Mouse (Mus musculus): ENCODE data around the gene Prpf6. TPM values are rescaled to one million over a fixed set of nuclear protein-coding genes. Genes with fewer than 3 reads are reported as not detected.

The Prpf6 gene
- total RNA-seq, 2 experiments from 2014 or later, result 51.4 to 58.3 TPM

DNA sequence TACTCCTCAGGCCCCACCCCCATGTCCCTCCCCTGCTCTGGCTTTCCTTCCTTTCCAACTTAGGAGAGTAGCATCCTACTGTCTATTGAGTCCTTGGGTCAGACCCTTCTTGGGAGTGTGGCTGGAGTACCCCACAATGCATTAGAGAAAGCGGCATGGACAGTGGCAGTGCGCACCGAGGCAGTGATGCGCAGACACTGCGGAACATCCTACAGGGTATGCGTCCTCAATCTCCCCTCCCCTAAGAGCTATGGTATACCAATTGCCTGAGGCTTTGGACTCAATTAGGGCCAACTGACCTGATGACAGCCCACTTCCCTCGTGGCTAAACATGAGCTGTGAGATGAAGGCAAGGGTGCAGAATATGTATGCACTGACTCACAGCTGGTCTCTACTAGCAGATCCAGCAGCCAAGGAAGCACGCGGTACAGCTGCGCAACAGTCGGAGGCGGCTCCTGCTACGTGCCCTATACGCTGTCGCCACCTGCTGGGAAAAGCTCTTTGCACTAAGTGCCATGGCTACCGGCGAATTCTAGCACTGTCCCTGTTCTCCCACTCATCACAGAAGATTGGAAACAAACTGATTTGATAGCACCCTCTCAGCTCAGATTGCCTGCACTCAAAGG is 67.4 kb downstream of the Prpf6 start:
- peak; percentile 78 for DNase-seq

DNA sequence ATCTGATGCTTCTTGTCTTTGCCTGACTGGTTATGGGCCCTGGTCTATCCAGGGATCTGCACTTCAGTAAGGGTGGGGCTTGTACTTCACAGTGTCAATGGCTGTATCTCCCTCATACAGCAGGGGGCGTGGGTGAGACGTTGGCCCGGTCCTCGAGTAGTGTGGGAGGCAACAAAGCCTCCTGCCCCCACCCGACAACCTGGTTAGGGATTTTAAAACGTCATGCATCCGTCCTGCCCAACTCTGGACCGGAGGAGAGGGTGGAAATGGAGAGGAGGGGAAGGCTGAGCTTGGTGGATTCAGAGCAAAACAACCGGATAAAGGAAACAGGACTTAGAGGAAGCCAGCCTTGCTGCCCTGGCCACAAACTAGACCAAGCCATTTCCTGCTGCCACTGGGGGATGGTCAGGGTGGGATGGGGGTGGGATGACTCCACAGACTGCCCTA is 68.0 kb downstream of the Prpf6 start:
- peak; percentile 89 for DNase-seq

DNA sequence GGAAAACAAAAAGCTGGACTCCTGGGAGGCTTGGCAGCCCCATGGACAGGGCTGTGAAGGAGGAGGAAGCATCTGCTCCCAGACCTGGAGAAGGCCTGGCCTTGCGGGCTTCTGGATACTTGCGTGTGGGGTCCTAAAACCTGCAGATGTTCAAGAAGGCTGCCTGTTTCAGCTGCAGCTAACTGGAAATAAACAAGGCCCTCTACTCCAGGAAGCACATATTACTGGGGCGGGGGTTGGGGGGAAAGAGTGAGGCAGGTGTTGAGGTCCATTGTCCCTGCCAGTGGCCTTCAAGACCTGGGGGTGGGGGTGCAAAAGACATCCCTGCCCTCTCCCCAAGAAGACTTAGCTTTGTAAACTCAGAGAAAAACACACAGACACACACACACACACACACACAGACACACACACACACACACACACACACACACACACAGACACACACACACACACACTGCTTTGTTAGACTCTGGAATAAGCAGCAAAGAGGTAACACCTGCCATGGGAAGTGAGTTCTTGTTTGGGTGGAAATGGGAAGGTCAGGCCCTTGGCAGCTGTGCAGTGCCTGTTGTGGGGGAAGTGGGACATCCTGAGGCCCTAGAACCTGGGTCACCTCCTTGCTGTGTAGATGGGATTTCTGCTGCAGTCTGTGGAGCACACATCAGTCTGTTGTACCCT is 71.1 kb downstream of the Prpf6 start:
- peak; percentile 38 for DNase-seq

DNA sequence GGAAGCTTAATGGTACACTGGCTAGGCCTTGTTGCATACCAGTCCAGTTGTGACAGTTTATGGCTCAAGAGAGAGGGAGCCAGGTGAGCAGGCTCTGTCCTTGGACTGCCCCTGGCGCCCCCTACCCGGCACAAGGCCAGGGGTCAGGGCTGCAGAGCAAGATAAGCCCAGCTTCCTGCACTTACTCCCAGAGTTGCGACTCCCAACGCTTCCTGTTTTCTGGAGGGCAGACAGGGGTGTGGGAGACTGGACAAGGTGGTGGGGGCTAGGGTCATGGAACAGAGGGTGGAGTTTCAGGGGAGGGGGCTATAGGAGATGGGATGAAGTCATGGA is 71.6 kb downstream of the Prpf6 start:
- DNase-seq, result peak; percentile 66

DNA sequence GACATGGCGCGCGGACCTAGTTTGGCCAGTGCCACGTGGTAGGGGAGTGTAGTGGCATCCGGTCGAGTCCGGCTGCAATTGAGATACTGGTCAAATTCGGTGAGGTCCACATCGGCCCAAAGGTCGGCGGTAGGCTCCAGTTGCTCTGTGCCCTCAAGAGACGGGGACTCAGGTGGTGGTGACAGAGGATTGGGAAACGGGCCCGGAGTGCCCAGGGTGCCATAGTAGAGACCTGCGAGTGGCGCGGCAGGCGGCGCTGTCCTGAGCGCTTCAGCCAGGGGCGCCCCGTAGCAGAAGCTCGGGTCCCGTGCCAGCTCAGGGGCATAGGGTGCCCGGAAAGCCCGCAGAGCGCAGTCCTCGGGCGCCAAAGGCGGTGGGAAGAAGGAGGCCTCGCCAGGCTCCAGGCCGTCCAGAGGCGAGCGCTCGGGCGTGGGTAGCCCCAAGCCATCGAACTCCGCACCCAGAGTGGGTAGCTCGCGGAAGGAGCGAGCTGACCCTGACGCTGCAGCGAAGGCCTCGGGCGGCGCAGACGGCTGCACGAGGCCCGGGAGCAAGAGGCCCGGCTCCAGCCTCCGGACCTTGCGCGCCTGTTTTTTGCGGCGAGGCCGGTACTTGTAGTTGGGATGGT is 78.7 kb downstream of the Prpf6 start:
- DNase-seq, result peak; percentile 36

DNA sequence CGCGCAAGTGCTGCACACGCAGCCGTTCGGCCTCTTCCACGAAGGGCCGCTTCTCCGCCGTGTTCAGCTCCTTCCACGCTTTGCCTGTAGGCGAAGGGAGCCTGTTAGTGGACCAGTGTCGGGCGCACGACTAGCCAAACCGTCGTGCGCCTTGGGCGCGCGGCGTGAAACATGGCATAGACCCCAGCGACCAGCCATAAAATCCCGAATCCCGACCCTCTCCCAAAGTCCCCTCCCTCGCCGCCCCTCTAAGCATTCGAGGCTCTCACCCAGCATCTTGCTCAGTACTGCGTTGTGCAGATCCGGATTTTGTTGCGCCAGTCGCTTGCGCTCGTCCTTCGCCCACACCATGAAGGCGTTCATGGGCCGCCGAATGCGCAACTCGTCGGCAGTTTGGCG is 79.2 kb downstream of the Prpf6 start:
- no peak for DNase-seq

DNA sequence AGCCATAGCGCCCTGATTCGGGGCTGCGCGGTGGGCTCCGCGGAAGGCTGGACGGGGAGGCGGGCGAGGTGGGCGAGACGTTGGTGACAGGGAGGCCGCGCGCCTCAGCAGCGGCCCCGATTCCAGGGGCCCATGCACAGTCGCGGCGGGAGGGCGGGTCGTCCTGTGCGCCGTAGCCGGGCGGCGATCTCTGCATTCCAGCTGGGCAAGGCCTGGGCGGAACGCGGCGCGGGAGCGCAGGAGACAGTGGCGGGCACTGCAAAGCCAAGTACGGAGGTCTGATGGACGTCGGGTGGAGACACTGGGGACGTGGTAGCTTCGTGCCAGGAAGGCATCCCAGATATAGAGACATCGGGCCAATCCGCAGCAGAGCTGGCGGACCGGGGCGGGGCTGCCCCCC is 79.7 kb downstream of the Prpf6 start, which contains the start of gene Sox18:
Sox18 (minus strand) TSS at position 315 of the 400 bp plus-strand sequence.
- peak; percentile 73 for DNase-seq

DNA sequence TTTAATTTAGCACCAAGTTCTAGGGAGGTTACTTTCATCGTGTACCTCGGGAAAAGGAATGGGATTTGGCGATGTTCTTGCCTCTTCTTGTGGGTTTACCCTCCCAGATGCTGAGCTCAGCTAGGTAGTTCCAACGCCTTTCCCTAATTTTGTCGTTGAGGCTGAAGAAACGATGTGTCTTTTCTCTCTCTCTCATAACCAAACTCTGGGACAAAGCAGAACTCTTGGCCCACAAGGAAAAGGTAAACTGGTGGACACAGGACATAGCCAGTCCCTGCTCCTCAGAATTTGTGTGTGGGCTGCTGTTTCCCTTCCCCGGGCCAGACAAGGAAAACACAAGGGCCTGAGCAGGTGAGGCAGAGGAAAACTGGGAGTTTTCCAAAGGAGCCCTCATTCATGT is 80.3 kb downstream of the Prpf6 start:
- no peak for DNase-seq

DNA sequence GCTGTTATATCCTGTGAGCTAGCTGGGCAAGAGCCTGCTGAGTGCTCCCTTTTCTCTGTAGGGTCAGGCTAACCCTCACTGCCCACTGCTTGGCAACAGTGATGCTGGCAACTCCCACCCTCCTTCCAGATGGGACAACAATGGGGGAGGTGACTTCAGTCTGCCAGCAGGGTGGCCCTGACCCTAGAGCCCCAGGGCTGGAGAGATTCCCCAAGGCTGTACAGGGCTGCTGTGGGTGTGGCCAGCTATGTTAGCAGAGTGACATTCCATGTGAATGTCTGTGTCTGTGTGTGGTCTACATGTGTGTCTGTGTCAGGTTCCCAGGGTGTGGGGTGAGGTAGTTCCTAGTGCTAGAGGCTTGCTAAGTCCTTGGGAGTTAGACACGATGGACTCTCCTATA is 81.8 kb downstream of the Prpf6 start:
- peak; percentile 39 for DNase-seq

DNA sequence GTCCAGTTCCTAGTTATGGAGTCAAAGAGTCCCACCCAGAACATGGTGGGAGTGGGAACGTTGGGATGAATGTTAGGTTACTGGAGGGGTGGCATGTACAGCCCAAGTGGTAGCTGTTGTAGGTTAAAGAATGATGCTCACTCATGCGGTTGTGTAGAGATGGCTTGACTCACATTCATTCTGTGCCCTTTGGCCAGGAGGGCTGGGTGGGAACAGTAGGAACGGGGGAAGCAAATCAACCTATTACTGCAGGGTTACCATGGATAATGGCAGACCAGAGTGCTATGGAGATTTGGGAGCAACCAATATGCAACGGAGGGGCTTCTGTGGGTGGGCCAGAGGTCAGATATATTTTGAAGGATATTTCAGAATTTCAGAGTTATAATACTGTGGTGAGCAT is 83.3 kb downstream of the Prpf6 start:
- no peak for DNase-seq

DNA sequence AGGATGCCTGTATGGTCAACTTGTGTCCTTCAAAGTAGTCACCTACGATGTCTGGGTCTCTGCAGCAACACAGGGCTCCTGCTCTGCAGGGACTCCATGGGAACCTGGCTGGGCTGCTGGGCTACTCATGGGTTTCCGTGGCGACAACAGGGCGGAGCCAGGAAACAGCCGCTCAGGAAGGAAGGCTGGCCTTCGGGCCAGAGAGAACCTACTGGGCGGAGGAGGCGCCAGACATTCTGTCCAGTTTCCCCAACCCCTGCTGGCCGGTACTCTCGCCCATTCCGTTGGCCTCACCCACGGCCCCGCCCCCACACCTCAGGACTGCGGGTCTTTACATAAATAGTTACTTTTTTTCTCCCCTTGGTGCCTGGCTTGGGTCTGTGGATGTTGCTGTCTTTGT is 83.8 kb downstream of the Prpf6 start:
- DNase-seq, result peak; percentile 77

DNA sequence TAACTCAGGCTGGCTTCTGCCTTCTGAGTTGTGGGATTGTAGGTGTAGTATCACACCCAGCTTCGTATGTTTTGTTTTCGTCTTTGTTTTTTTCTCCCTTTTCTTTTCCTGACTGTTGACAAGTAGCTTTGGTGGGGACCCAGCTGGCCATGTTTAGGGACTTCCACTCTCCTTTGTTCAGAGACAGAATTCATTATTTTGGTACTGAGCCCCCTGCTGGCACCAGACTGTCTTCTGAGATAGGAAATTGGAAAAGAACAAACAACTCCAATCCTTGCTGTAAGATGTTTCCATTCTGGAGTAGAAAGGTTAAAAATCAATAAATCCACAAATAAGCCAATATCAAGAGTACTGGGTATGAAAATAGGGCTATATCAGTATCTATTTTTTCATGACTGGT is 84.8 kb downstream of the Prpf6 start:
- DNase-seq, result no peak

DNA sequence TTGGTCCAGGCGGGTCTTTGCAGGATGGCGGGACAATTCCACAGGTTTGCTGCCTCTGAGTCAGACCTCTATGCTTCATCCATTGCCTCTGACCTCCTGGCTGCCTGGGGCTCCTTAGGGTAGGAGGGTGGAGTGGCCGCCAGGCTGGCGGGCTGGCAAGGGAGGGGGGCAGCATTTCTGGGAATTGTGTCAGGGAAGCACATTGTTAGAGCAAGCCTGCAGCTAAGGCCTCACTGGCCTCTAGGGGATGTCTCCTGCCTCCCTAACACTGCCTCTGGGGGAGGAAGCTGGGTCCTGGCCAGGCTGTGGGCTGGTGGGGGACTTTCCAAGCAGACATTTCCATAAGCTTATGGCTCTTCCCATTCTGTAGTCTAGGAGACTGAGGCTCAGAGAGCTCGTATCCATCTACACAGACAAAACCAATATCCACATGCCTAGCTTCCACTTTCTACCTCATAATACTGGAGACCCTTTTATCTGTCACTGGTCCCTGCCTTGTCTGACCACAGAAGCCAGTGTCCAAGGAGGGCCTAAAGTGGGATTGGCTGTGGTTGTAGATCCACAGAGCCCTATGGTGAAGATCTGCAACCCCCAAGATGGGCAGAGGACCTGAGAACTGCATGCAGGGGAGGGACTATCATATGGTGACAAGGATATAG is 85.6 kb downstream of the Prpf6 start:
- DNase-seq, result peak; percentile 47

DNA sequence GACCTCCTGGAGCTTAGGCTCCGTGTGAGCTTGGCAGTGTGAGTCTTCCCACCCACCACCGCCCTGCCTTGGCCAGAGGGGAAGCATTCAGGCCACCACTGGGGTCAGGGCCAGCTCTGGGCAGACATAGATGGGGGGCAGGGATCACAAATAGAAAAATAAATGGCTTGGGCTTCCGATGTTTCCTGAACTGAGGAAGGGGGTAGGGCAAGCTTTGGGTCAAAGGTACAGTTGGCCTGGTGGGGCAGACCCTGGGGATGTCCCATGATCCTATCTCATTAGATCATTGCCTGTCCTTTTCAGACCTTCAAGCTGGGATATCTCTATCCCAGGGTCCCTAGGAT is 86.1 kb downstream of the Prpf6 start:
- peak; percentile 45 for DNase-seq

DNA sequence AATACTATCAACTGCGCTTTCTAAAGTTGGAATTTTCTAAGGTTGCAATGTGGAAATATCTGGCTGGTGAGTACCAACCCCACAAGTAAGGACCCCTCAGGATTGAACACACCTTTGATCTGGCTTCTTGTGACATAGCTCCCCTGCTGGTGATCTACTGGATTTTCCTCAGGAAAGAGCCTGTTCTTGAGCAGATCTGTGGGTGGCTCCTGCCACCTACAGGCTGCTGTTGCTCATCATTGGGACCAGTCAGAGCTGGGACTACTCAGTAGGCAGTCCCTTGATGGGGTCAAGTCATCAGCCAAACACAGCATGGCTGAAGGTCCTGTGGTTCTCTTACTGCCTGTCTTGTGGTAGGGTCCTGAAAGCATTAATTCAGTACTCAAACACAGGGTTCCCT is 87.1 kb downstream of the Prpf6 start:
- DNase-seq, result peak; percentile 79

DNA sequence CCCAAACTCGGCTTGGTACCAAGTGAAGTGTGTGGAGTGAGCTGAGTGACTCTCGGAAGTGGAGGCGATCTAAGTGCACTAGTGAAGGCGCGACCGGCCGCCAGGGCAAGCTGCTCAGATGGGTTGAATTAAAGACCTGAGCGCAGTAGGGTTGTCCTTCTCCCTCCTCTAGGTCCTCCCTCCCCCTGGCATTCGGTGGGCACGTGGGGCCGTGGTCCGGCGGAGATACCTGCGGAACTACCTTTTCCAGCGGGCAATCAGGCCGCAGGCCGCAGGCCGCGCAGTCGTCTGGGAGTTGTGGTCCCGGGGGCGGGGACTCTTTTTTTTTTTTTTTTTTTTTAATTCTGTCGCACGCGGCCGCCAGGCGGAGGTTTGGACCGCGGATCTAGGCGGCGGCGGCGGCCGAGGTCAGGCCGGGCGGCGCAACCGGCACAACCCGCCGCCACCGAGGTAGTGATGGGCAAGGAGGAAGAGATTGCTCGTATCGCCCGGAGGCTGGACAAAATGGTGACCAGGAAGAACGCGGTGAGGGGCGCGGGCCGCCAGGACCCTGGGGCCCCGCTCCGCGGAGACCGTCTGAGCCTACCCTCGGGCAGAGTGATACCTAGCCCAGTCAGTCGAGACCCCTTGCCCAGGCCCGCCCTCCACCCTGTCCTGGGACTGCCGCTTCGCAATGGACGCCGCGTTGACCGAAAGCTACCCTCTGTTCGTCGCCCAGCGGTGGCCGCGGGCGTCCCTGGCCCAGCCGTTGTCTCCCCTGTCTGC is 88.5 kb downstream of the Prpf6 start, which contains the start of gene Tcea2:
Tcea2 (plus strand) TSS at position 360 of the 765 bp plus-strand sequence.
- DNase-seq, result peak; percentile 82

DNA sequence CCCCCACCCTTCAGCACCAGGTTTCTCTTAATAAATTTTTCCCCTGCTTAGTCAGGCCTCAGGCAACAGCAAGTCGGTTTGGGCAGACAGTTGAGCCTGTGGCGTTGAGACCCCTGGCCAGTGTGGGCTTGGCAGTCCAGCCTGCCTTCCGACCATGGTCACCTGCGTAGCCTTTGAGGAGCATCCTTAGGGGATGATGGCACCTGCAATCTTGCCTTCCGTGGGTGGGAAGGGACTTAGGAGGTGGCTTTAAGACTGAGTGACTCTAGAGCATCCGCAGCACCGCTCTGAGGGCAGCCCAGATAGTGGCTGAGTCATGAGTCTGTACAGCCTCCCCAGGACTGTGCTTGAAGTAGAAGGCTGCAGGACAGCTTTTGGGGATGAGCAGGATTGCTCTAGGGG is 89.0 kb downstream of the Prpf6 start:
- no peak for DNase-seq

DNA sequence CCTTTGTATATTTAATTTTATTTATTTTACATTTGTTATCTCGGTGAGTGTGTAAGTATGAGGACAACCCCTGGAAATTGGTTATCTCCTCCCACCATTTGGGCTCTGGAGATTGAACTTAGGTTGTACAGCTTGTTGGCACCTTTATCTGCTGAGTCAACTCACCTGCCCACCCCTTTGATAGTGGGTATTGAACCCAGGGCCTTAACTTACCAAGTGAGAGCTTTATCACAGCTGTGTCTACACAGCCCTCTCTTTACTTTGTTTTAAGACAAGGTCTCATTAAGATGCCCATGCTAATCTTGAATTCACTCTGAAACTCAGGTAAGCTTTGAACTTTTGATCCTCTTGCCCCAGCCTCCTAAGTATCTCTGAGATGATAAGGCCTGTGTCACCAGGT is 90.3 kb downstream of the Prpf6 start:
- DNase-seq, result no peak

DNA sequence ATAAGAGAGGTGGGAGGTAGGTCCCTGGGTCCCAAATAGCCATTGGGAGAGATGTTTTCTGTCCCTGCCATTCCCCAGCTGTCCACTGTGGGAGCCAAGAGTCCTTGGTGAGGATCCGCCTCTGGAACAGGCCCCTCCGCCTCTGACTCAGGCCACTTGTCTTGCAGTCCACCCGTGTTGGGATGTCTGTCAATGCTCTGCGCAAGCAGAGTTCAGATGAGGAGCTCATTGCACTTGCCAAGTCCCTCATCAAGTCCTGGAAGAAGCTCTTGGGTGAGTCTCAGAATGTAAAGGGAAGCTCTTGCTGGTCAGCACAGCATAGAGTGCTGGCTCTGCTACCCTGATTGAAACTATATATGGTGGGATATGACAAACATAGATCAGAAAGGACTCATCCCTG is 91.7 kb downstream of the Prpf6 start:
- no peak for DNase-seq

DNA sequence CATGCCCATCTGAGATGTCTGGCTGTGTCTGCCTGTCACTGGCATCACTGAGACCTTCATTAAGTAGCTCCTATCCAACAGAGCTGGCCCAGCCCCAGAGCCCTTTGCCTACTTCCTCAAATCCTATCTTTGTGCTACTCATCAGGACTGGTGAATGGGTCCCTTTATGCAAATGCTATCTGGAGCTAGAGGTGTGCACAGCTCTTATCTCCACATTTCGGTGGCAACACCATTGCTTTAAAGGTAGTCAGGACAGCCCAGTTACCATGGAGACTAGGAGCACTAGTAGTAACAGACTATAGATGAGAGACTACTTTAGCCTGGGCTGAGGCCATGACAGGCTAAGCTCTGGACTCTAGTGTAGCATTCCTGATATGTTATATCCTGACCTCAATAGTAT is 93.0 kb downstream of the Prpf6 start:
- DNase-seq, result no peak

DNA sequence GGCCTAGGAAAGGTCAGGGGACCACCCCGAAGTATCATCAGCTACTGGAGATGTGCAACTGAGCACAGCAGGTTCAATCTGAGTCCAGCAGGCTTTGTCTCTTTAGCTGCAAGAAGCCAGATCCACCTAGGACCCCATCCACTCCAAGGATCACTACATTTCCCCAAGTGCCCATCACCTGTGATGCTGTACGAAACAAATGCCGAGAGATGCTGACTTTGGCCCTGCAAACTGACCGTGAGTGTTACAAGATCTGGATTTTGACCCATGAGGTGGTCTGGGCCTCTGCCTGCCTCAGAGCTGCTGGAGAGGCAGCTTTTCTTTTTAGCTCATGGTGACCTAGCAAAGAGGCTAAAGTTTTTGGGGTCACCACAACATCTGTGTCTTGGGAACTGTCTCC is 94.0 kb downstream of the Prpf6 start:
- no peak for DNase-seq

DNA sequence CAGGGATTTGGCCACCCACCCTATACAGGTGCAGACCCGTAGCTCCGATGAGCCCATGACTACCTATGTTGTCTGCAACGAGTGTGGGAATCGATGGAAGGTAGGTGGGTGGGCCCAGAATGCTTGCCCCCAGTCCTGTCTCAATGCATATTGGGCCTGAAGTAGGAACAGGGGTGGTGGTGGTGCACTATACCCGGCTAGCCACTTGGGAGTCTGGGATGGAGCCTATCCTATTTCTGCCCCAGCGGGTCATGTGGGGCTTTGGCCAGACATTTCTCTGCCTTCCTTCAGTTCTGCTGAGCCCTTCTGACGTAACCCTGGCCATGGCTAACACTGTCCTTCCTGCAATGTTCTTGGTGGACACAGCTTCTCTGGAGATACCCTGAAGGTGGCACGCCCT is 95.9 kb downstream of the Prpf6 start:
- no peak for DNase-seq

Data from adrenal gland, postnatal 10 days (tissue).